Mouse (Mus musculus): ENCODE measurements at regions not wholly inside any gene's neighbourhood (a gene's known extent, or its start where the extent isn't known, plus 50 kb on each side); places are given as distances from the start of the nearest gene placed in this dataset.
A peak's percentile ranks its signal among the peaks of the same experiment; 100 is the strongest.
"Not testable (repeated sequence)": the region's sequence is repeated elsewhere in the genome, so short reads cannot be mapped to it uniquely, and the experiment has no call there.

GRCm38 (mm10) chr13:65375273-65375672 is 96.7 kb downstream of the Zfp369 start:
- DNase-seq (ENCODE audit: low spot score), result not testable (repeated sequence)

- not testable (repeated sequence) for DNase-seq (ENCODE audit: low spot score)
Measured at GRCm38 (mm10) chr13:65379411-65379810, 100.8 kb downstream of the Zfp369 start.

- not testable (repeated sequence) for DNase-seq (ENCODE audit: low spot score)
Measured at GRCm38 (mm10) chr13:65414990-65415389, 97.5 kb upstream of the Gm10139 start.

- DNase-seq (ENCODE audit: low spot score), result peak; percentile 0
Measured at GRCm38 (mm10) chr13:65420201-65420600, 92.3 kb upstream of the Gm10139 start.
